Mouse (Mus musculus): ENCODE data around the gene Scmh1.

DNA sequence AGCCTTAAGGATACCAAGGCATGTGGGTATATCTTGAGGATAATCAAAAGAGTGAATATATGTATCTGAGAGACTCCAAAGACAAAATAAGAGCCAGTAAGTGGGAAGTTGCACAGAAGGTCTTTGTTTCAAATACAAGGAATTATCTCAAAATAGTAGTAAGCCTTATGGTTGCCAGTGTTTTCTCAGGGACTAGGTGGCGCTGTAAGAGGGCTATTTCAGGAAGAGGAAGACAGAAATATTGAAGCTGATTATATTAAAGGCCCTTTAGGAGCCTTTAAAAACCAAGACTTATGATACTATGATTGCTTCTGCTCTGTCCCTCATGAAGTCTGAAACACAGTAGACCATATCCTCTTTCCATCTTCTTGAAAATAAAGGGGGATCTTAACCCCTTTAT, 101.9 kb downstream of the Scmh1 start:
- TF ChIP-seq CTCF (IDR thresholded peaks at IDR 0.05; ENCODE audit: extremely low read depth, insufficient read depth, low read length), result no peak
- TF ChIP-seq POLR2A (IDR thresholded peaks at IDR 0.05; ENCODE audit: extremely low read depth, insufficient read depth, low read length), result no peak
